Mouse (Mus musculus) testis, adult 2 months (tissue): ENCODE data around the gene Ank3. TPM values are rescaled to one million over a fixed set of nuclear protein-coding genes. Genes with fewer than 3 reads are reported as not detected.

Experiments used
- H3K27ac ChIP-seq: fragments of 200-500 bp; 2 replicates; pipeline ENCODE4 v1.5.1; 2012; ENCODE audit warnings: low read depth, low read length; ENCODE audit not compliant: control insufficient read depth, insufficient read depth
- H3K27me3 ChIP-seq: fragments of 200-500 bp; 2 replicates; pipeline ENCODE4 v1.6.1; 2012; ENCODE audit warnings: mild to moderate bottlenecking, low read length, moderate library complexity; ENCODE audit not compliant: control insufficient read depth, insufficient read depth
- H3K36me3 ChIP-seq: fragments of 200-500 bp; 2 replicates; pipeline ENCODE4 v1.6.1; 2012; ENCODE audit warnings: mild to moderate bottlenecking, low read length; ENCODE audit not compliant: control insufficient read depth, insufficient read depth
- H3K4me1 ChIP-seq: fragments of 200-500 bp; 2 replicates; pipeline ENCODE4 v1.6.1; 2012; ENCODE audit warnings: low read length; ENCODE audit not compliant: control insufficient read depth, insufficient read depth
- H3K4me3 ChIP-seq: fragments of 200-500 bp; 2 replicates; pipeline ENCODE4 v1.5.1; 2012; ENCODE audit warnings: low read depth, mild to moderate bottlenecking, low read length, moderate library complexity, mixed read lengths; ENCODE audit not compliant: control insufficient read depth
- CTCF ChIP-seq: fragments of 200-500 bp; IDR thresholded peaks from 2 replicates; pipeline ENCODE4 v1.5.1; 2012; ENCODE audit warnings: low read depth, mild to moderate bottlenecking, inconsistent platforms, low read length, moderate library complexity; ENCODE audit not compliant: control insufficient read depth, insufficient read depth, insufficient replicate concordance
- POLR2A ChIP-seq: fragments of 200-500 bp; IDR thresholded peaks from 2 replicates; pipeline ENCODE4 v1.6.1; 2012; ENCODE audit warnings: low read depth, mild to moderate bottlenecking, inconsistent platforms, low read length, moderate library complexity; ENCODE audit not compliant: control insufficient read depth
- polyA plus RNA-seq: library from polyadenylated mRNA; depleted of rRNA; stranded (reverse); fragments of >200 nt; gene quantifications from 2 replicates; pipeline ENCODE4 v1.2.3, GENCODE M21; 2012

The Ank3 gene
- polyA plus RNA-seq, 1 experiment = 3.4 TPM

GRCm38 (mm10) chr10:69874806-69875205 lies 476.2 kb downstream of the Ank3 start:
- Histone ChIP-seq H3K27me3 (no peaks in the 10 kb centered on the region), H3K27ac (no peak overlapping the region), H3K4me1 (no peaks in the 10 kb centered on the region), H3K36me3 (no peaks in the 10 kb centered on the region), H3K4me3 (no peak overlapping the region)
- TF ChIP-seq CTCF (no peak), POLR2A (no peak)

- Histone ChIP-seq H3K36me3 (no peaks in the 10 kb centered on the region), H3K4me3 (no peak overlapping the region), H3K27ac (no peak overlapping the region), H3K4me1 (no peaks in the 10 kb centered on the region; the same call in 1 of the 2 replicates), H3K27me3 (no peaks in the 10 kb centered on the region)
- TF ChIP-seq POLR2A = no peak
- no peak for TF ChIP-seq CTCF
Observed at GRCm38 (mm10) chr10:69883935-69884680, 485.5 kb downstream of the Ank3 start.

GRCm38 (mm10) chr10:69888399-69888798 lies 489.8 kb downstream of the Ank3 start:
- no peak for TF ChIP-seq CTCF
- no peak for TF ChIP-seq POLR2A
- Histone ChIP-seq H3K36me3 (no peaks in the 10 kb centered on the region), H3K4me1 (no peaks in the 10 kb centered on the region; the same call in 1 of the 2 replicates), H3K4me3 (no peak overlapping the region), H3K27me3 (no peaks in the 10 kb centered on the region), H3K27ac (no peak overlapping the region; the same call in 1 of the 2 replicates)

- H3K27ac ChIP-seq = no peak overlapping the region
- H3K4me1 ChIP-seq = no peaks in the 10 kb centered on the region; the same call in 1 of the 2 replicates
- H3K36me3 ChIP-seq = no peaks in the 10 kb centered on the region
- no peak overlapping the region for H3K4me3 ChIP-seq
- TF ChIP-seq POLR2A = no peak
- no peak for TF ChIP-seq CTCF
- H3K27me3 ChIP-seq = no peaks in the 10 kb centered on the region
Observed at GRCm38 (mm10) chr10:69889779-69890178, 491.2 kb downstream of the Ank3 start.

GRCm38 (mm10) chr10:69890389-69890985 lies 491.9 kb downstream of the Ank3 start:
- H3K4me1 ChIP-seq = no peaks in the 10 kb centered on the region; the same call in 1 of the 2 replicates
- H3K36me3 ChIP-seq = no peaks in the 10 kb centered on the region
- no peak for TF ChIP-seq CTCF
- no peak for TF ChIP-seq POLR2A
- H3K27me3 ChIP-seq = no peaks in the 10 kb centered on the region
- no peak overlapping the region; the same call in 1 of the 2 replicates for H3K27ac ChIP-seq
- no peak overlapping the region for H3K4me3 ChIP-seq

- TF ChIP-seq POLR2A (no peak), CTCF (no peak)
Observed at GRCm38 (mm10) chr10:69892162-69892561, 493.6 kb downstream of the Ank3 start.

GRCm38 (mm10) chr10:69895606-69896005 lies 497.0 kb downstream of the Ank3 start:
- no peak overlapping the region for H3K27ac ChIP-seq
- no peaks in the 10 kb centered on the region for H3K27me3 ChIP-seq
- no peak overlapping the region for H3K4me3 ChIP-seq
- H3K36me3 ChIP-seq = no peaks in the 10 kb centered on the region
- TF ChIP-seq CTCF (no peak), POLR2A (no peak)
- no peaks in the 10 kb centered on the region for H3K4me1 ChIP-seq

More at GRCm38 (mm10) chr10:69892162-69892561, 493.6 kb downstream of the Ank3 start:
- Histone ChIP-seq H3K36me3 (no peaks in the 10 kb centered on the region), H3K4me3 (no peak overlapping the region), H3K27ac (no peak overlapping the region), H3K27me3 (no peaks in the 10 kb centered on the region), H3K4me1 (no peaks in the 10 kb centered on the region; the same call in 1 of the 2 replicates)
